Mouse (Mus musculus): Measurements from ENCODE around the gene Eef1akmt3.

- TF ChIP-seq CHD2 (IDR thresholded peaks at IDR 0.05; ENCODE audit: low read depth, low read length), result no peak
- no peak for TF ChIP-seq ZNF384 (IDR thresholded peaks at IDR 0.05; ENCODE audit: low read depth, low read length)
Observed at GRCm38 (mm10) chr10:127080901-127081780, 39.8 kb upstream of the Eef1akmt3 start.

Measured in ES-E14 (cell line).